Mouse (Mus musculus): Measurements from ENCODE around the gene Dis3.

- no peak for TF ChIP-seq CTCF (IDR thresholded peaks at IDR 0.05; ENCODE audit: low read depth)
- no peak for TF ChIP-seq EP300 (optimal IDR thresholded peaks at IDR 0.05)
Measured at GRCm38 (mm10) chr14:99088947-99089346, 10.6 kb downstream of the Dis3 start.
